Mouse (Mus musculus) heart, embryonic 10.5 days (tissue): Measurements from ENCODE around the gene Nlrp4f. TPM values are rescaled to one million over a fixed set of nuclear protein-coding genes. Genes with fewer than 3 reads are reported as not detected.

Experiments used
- DNase-seq: peaks from one replicate; pipeline ENCODE4 v3.0.0-alpha.2; 2017; ENCODE audit warnings: low spot score
- H3K27ac ChIP-seq: fragments of 300-500 bp; sonication (generic); 2 replicates; pipeline ENCODE4 v1.5.1; 2016; ENCODE audit warnings: mild to moderate bottlenecking
- H3K27me3 ChIP-seq: fragments of 300-500 bp; sonication (generic); 2 replicates; pipeline ENCODE4 v1.6.1; 2016; ENCODE audit warnings: mild to moderate bottlenecking; ENCODE audit not compliant: poor library complexity, insufficient read depth, severe bottlenecking
- H3K36me3 ChIP-seq: fragments of 300-500 bp; sonication (generic); 2 replicates; pipeline ENCODE4 v1.6.1; 2016; ENCODE audit warnings: mild to moderate bottlenecking, moderate library complexity
- H3K4me1 ChIP-seq: fragments of 300-500 bp; sonication (generic); 2 replicates; pipeline ENCODE4 v1.6.1; 2016; ENCODE audit warnings: mild to moderate bottlenecking
- H3K4me3 ChIP-seq: fragments of 300-500 bp; sonication (generic); 2 replicates; pipeline ENCODE4 v1.5.1; 2016; ENCODE audit warnings: mild to moderate bottlenecking, moderate library complexity
- H3K9me3 ChIP-seq: fragments of 300-500 bp; sonication (generic); 2 replicates; pipeline ENCODE4 v1.6.1; 2016; ENCODE audit warnings: mild to moderate bottlenecking, moderate library complexity
- WGBS: fragments of 180-500 bp; shearing (Covaris S2); methylation state at CpG from one replicate; pipeline ENCODE4 v1.1.7; 2016; 5-methylcytosine and 5-hydroxymethylcytosine counted together
- polyA plus RNA-seq: library from polyadenylated mRNA; unstranded; fragments of >200 nt; fragmentation: Nextera tagmentation; extraction: Ambion mirVana; gene quantifications from 2 replicates; pipeline ENCODE4 v1.2.1, GENCODE M21; 2016

The Nlrp4f gene
- not detected in 2 replicates for polyA plus RNA-seq

DNA sequence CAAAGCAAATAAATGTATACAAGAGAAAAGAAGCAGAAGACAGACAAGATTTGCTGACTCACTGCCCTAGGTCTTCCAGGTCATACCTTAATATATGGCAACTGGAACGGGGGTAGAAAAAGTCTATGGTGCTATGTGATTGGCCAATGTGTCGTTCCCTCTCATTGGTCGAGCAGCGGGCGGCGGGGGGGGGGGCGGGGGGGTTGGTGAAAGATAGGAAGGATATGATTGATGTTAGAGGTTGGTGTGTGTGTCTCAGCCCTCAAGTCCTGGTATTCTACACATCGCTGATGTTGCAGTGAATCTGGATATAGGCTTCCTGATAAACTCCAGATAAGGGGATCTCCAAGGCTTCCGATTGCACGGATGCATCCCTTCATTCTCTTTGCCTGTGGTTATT lies at the start of gene Nlrp4f:
Gene Nlrp4f (minus strand): TSS at position 101 of the 400 bp plus-strand sequence.
- Histone ChIP-seq H3K27me3 (no peaks in the 10 kb centered on the region), H3K4me1 (no peaks in the 10 kb centered on the region), H3K27ac (no peak within 1 kb of the TSS), H3K4me3 (no peak within 1 kb of the TSS), H3K36me3 (no peaks in the 10 kb centered on the region), H3K9me3 (no peaks in the 10 kb centered on the region)
- WGBS: 68% methylated on average over 10 of the region's 10 CpGs
- no peak for DNase-seq

GRCm38 (mm10) chr13:65243273-65243672 lies 37.5 kb upstream of the Nlrp4f start:
- Histone ChIP-seq H3K27me3 (no peaks in the 10 kb centered on the region), H3K9me3 (peaks cover 7% of the 10 kb centered on the region; the same call in 1 of the 2 replicates), H3K4me1 (peaks cover 16% of the 10 kb centered on the region), H3K27ac (no peak overlapping the region), H3K36me3 (peaks cover 21% of the 10 kb centered on the region), H3K4me3 (no peak overlapping the region)
- 97% methylated on average over 4 of the region's 4 CpGs for WGBS
- DNase-seq: no peak

DNA sequence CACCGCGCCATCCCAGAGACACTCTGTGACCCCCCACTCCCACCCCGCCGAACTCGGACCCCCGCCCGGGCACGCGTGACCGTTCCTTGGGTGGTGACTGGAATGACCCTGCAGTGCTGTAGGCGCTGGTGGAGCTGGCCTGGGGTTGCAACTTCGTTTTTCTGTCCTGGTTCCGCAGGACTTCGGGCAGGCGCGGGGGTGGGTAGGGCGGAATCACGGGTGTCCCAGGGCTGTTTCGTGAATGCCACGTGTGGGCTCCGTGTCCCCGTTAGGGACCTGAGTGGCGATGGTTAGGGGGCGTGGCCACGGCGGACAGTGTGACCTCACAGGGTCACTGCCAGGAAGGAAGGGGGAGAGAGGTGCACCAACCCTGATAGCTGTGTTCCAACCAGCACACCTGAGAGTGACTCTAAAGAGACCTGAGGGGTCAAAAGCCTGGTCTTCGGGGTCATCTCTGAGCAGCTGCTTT lies 36.6 kb upstream of the Nlrp4f start:
- no peaks in the 10 kb centered on the region for H3K27me3 ChIP-seq
- H3K36me3 ChIP-seq: peaks cover 12% of the 10 kb centered on the region
- WGBS: 23% methylated on average over 27 of the region's 27 CpGs
- peak overlapping the region; percentile 89 for H3K4me3 ChIP-seq
- H3K4me1 ChIP-seq: peaks cover 16% of the 10 kb centered on the region
- DNase-seq: no peak
- H3K27ac ChIP-seq: no peak overlapping the region
- peaks cover 8% of the 10 kb centered on the region for H3K9me3 ChIP-seq

DNA sequence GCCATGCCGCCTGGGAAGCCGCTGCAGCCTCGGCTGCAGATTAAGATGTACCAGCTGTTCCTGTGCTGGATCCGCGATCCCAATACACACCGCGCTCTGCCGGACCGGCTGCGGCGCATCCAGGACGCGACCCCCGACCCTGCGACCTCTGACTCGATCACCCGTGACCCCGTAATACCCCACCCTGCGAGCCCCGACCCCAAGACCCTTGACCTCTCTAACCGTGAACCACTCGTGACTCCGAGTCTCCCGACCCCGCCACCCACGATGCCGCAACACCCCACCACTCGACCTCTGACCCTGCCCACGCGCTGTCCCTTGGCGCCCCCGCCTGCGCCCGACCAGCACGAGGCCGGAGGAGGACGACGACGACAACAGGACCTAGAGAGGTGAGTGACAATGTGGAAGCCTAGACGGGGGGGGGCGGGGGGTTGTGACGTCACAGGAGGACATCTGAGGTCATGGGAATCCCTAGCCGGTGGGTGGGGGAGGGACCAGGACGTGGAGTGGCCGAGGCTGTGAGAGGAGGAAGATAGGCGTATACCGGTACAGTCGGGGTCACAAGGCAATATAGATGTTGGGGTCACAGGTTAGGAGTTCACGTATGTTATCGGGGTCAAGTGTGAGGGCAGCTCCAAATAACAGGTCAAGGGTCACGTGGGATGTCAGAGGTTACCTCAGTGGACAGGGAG lies 36.0 kb upstream of the Nlrp4f start:
- H3K27me3 ChIP-seq: no peaks in the 10 kb centered on the region
- peaks cover 16% of the 10 kb centered on the region for H3K4me1 ChIP-seq
- whole genome bisulfite sequencing: 1% methylated on average over 51 of the region's 51 CpGs
- H3K4me3 ChIP-seq: peak overlapping the region; percentile 89
- peaks cover 13% of the 10 kb centered on the region for H3K9me3 ChIP-seq
- peaks cover 12% of the 10 kb centered on the region for H3K36me3 ChIP-seq
- peak overlapping the region; percentile 91 for H3K27ac ChIP-seq
- DNase-seq: peak; percentile 88

DNA sequence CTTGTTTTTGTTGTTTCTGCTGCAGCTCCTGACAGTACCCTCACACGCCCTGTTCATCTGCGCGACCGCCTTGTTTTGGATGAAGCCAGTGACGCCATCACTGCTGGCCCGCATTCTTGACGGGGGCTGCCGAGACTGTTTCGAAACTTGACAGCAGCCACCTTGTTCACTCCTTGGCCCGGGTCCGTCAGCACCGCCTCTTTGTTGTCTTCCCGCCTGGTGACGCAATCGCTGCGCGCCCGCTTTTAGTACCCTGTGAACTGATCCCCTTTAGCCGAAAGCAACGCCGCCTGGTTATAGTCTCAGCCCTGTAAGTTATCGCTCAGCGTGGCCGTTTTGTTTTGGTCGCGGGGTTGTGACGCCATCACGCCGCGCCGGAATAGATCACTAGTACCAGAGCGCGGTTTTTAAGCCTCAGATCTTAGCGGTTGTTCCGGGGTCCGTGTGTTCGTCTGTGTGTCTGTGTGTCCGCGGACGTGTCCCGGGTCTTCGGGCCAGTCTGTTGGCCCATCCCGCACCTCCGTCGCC lies 35.4 kb upstream of the Nlrp4f start:
- Histone ChIP-seq H3K36me3 (peaks cover 12% of the 10 kb centered on the region), H3K27me3 (no peaks in the 10 kb centered on the region), H3K4me3 (peak overlapping the region; percentile 89), H3K27ac (peak overlapping the region; percentile 91), H3K4me1 (peaks cover 16% of the 10 kb centered on the region), H3K9me3 (peaks cover 13% of the 10 kb centered on the region)
- DNase-seq: peak; percentile 94
- WGBS: under 1% methylated on average over 45 of the region's 45 CpGs

- peaks cover 7% of the 10 kb centered on the region for H3K9me3 ChIP-seq
- WGBS: 2% methylated on average over 28 of the region's 28 CpGs
- no peaks in the 10 kb centered on the region for H3K27me3 ChIP-seq
- H3K4me3 ChIP-seq: peak overlapping the region; percentile 89
- peak; percentile 97 for DNase-seq
- peak overlapping the region; percentile 91 for H3K27ac ChIP-seq
- peaks cover 6% of the 10 kb centered on the region for H3K36me3 ChIP-seq
- H3K4me1 ChIP-seq: peaks cover 16% of the 10 kb centered on the region
Observed at GRCm38 (mm10) chr13:65240509-65241098, 34.8 kb upstream of the Nlrp4f start.

GRCm38 (mm10) chr13:65237211-65237610 lies 31.4 kb upstream of the Nlrp4f start:
- Histone ChIP-seq H3K27me3 (no peaks in the 10 kb centered on the region), H3K9me3 (peaks cover 6% of the 10 kb centered on the region; the same call in 1 of the 2 replicates), H3K36me3 (no peaks in the 10 kb centered on the region), H3K27ac (no peak overlapping the region), H3K4me3 (no peak overlapping the region), H3K4me1 (peaks cover 9% of the 10 kb centered on the region)
- 60% methylated on average over 9 of the region's 9 CpGs for WGBS
- no peak for DNase-seq

GRCm38 (mm10) chr13:65226657-65227056 lies 20.9 kb upstream of the Nlrp4f start:
- H3K27me3 ChIP-seq: no peaks in the 10 kb centered on the region
- no peak overlapping the region for H3K27ac ChIP-seq
- no peaks in the 10 kb centered on the region for H3K36me3 ChIP-seq
- no peak for DNase-seq
- no peaks in the 10 kb centered on the region for H3K4me1 ChIP-seq
- H3K9me3 ChIP-seq: no peaks in the 10 kb centered on the region
- H3K4me3 ChIP-seq: no peak overlapping the region
- WGBS: 77% methylated on average over 2 of the region's 2 CpGs

DNA sequence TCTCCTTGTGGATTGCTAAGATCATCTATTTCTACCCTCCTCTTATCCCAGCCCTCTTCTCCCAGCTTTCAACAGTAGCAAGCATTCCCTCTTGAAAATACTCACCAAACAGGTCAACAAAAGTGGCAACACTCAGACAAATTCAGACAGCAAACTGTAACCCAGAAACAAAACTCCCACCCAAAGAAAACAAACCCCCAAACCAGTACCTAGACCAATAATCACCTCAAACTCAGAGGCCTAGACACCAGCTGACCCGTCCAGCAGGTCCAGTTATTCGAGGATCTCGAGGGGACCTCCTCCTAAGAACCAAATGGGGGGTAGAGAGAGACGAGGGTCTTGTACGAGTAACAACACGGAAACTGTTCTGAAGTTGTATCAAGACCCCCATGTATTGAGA lies 20.2 kb upstream of the Nlrp4f start:
- H3K4me3 ChIP-seq: no peak overlapping the region
- no peaks in the 10 kb centered on the region for H3K36me3 ChIP-seq
- 62% methylated on average over 6 of the region's 6 CpGs for WGBS
- no peaks in the 10 kb centered on the region for H3K27me3 ChIP-seq
- H3K27ac ChIP-seq: no peak overlapping the region
- DNase-seq: no peak
- H3K9me3 ChIP-seq: no peaks in the 10 kb centered on the region
- no peaks in the 10 kb centered on the region for H3K4me1 ChIP-seq

GRCm38 (mm10) chr13:65200667-65201066 lies 5.1 kb downstream of the Nlrp4f start:
- H3K27ac ChIP-seq: no peak overlapping the region
- H3K27me3 ChIP-seq: no peaks in the 10 kb centered on the region
- no peak overlapping the region for H3K4me3 ChIP-seq
- DNase-seq: no peak
- H3K4me1 ChIP-seq: no peaks in the 10 kb centered on the region
- no peaks in the 10 kb centered on the region for H3K36me3 ChIP-seq
- H3K9me3 ChIP-seq: no peaks in the 10 kb centered on the region
- WGBS: 64% methylated on average over 1 of the region's 1 CpGs

GRCm38 (mm10) chr13:65176472-65177091 lies 29.2 kb downstream of the Nlrp4f start:
- Histone ChIP-seq H3K27me3 (no peaks in the 10 kb centered on the region), H3K9me3 (no peaks in the 10 kb centered on the region; the same call in 1 of the 2 replicates), H3K27ac (no peak overlapping the region), H3K4me1 (no peaks in the 10 kb centered on the region; the same call in 1 of the 2 replicates), H3K36me3 (no peaks in the 10 kb centered on the region), H3K4me3 (no peak overlapping the region)
- WGBS: 53% methylated on average over 15 of the region's 15 CpGs
- no peak for DNase-seq

- Histone ChIP-seq H3K27me3 (no peaks in the 10 kb centered on the region), H3K4me3 (peak overlapping the region; percentile 50), H3K4me1 (no peaks in the 10 kb centered on the region; the same call in 1 of the 2 replicates), H3K27ac (no peak overlapping the region), H3K36me3 (no peaks in the 10 kb centered on the region), H3K9me3 (no peaks in the 10 kb centered on the region; the same call in 1 of the 2 replicates)
- peak; percentile 76 for DNase-seq
- 19% methylated on average over 46 of the region's 46 CpGs for WGBS
Observed at GRCm38 (mm10) chr13:65175734-65176471, 29.9 kb downstream of the Nlrp4f start.
